Mouse (Mus musculus) stomach, adult 2 months (tissue): Measurements from ENCODE around the gene Vmn1r128. TPM values are rescaled to one million over a fixed set of nuclear protein-coding genes. Genes with fewer than 3 reads are reported as not detected.

Experiments
- polyA plus RNA-seq: library from polyadenylated mRNA; depleted of rRNA; stranded (reverse); fragments of >200 nt; gene quantifications from 2 replicates; pipeline ENCODE4 v1.2.3, GENCODE M21; 2012; rRNA removed

The Vmn1r128 gene
- not detected in 2 replicates for polyA plus RNA-seq

GRCm38 (mm10) chr7:21349073-21349472 is at the start of gene Vmn1r128:
Gene Vmn1r128 (plus strand): TSS chr7:21349373.

GRCm38 (mm10) chr7:21301367-21301766 is 47.8 kb upstream of the Vmn1r128 start, which contains the start of gene Vmn1r126:
Gene Vmn1r126 (minus strand): TSS chr7:21301467.

GRCm38 (mm10) chr7:21319761-21320160 is 29.4 kb upstream of the Vmn1r128 start, which contains the start of gene Vmn1r127:
Gene Vmn1r127 (minus strand): TSS chr7:21319861.

GRCm38 (mm10) chr7:21361191-21361590 is 12.0 kb downstream of the Vmn1r128 start, which contains the start of gene Vmn1r129:
Gene Vmn1r129 (minus strand): TSS chr7:21361291.

Other genes starting within 250 kb of the Vmn1r128 start
- gene Vmn1r122, start 215.2 kb upstream of the Vmn1r128 start, polyA plus RNA-seq = not detected in 2 replicates
- not detected in 2 replicates for gene Vmn1r123, start 187.2 kb upstream of the Vmn1r128 start, polyA plus RNA-seq
- not detected in 2 replicates for gene Gm5157, start 158.9 kb upstream of the Vmn1r128 start, polyA plus RNA-seq
- not detected in 2 replicates for gene Vmn1r124, start 88.8 kb upstream of the Vmn1r128 start, polyA plus RNA-seq
- gene Vmn1r125, start 77.2 kb upstream of the Vmn1r128 start, polyA plus RNA-seq = not detected in 2 replicates
- not detected in 2 replicates for gene Vmn1r126, start 47.9 kb upstream of the Vmn1r128 start, polyA plus RNA-seq
- not detected in 2 replicates for gene Vmn1r127, start 29.5 kb upstream of the Vmn1r128 start, polyA plus RNA-seq
- not detected in 2 replicates for gene Vmn1r129, start 11.9 kb downstream of the Vmn1r128 start, polyA plus RNA-seq
- gene Gm6882, start 83.4 kb downstream of the Vmn1r128 start, polyA plus RNA-seq = not detected in 2 replicates
- gene Vmn1r130, start 162.4 kb downstream of the Vmn1r128 start, polyA plus RNA-seq = not detected in 2 replicates
- not detected in 2 replicates for gene Vmn1r131, start 196.7 kb downstream of the Vmn1r128 start, polyA plus RNA-seq